Comparison of ENCODE assay signal across 10 mouse cellular contexts in the genomic region with DNA sequence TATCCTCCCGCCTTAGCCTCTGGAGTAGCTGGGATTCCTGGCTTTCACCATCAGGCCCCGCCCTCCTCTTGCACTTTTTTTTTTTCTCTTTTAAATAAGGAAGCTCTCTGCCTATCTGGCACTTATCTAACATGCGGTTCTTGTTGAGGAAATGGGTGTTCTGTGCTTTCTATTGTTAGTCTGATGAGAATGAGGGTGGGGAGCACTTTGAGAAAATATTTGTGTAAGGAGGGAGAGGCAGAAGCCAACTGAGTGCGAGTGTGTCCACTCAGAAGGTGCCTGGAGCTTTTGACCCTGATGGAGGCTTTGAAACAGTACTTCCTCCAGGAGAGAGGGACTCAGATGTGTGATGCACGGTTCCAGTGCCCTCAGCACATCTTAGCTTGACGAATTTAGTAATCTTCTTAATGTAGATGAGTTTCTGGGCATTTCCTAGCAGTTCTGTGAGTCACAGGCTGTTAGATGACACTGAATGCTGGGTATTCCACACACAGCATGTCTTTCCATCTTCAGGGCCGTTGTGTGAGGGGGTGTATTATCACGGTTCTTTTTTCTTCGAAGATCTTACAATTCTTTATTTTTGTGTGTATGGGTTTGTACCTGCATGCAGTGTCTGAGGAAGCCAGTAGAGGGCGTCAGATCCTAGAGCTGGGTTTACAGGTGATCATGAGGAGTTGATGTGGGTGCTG. TPM values are rescaled to one million over a fixed set of nuclear protein-coding genes. Genes with fewer than 3 reads are reported as not detected.
DNase-seq lines count a peak whose midpoint lies in the region; ATAC-seq and TF ChIP-seq lines count a peak whose summit lies in the region.
"Had no signal": no experiment of that assay in that cellular context is flagged by ENCODE, and none has a peak within 500 bp of the region (broad histone marks: within the 10 kb centered on the region; RNA-seq: fewer than 3 reads in every experiment).

No protein-coding gene starts in this region.

- WGBS in heart, adult 2 months = 40% methylated on average over 10 of the region's 10 CpGs
- 72% methylated on average over 10 of the region's 10 CpGs for WGBS in kidney, embryonic 15.5 days

- no peak for ATAC-seq in kidney, embryonic 15.5 days (replicated peaks; ENCODE audit: low FRiP score)

- intact Hi-C loops in heart, adult 2 months (cut with DNase I) = no loop called here
- intact Hi-C loops in heart, postnatal 36 days (cut with DNase I) = loop anchor here (2.0 kb wide), 1 partner anchor 26 kb away; the partner anchor contains the start of gene Rab27a

- no peak overlapping the region for H3K9ac ChIP-seq in heart, adult 2 months (ENCODE audit: low read depth, low read length)
- no peak overlapping the region for H3K9ac ChIP-seq in kidney, embryonic 15.5 days

- TF ChIP-seq POLR2A in heart, adult 2 months (IDR thresholded peaks at IDR 0.05; ENCODE audit: insufficient read depth, low read depth, low read length) = no peak
- no peak for TF ChIP-seq POLR2A in brain, embryonic 14.5 days (IDR thresholded peaks at IDR 0.05; ENCODE audit: borderline replicate concordance, extremely low read depth, insufficient read depth, insufficient read length, poor library complexity, severe bottlenecking)

- TF ChIP-seq EP300 in heart, adult 2 months (IDR thresholded peaks at IDR 0.05; ENCODE audit: insufficient read depth, low read depth, low read length) = no peak

- TF ChIP-seq CTCF in heart, adult 2 months (IDR thresholded peaks at IDR 0.05) = peak; percentile 44
- 0 out of 2 replicates have a peak, but pooled peaks have one; percentile 9 for TF ChIP-seq CTCF in brain, embryonic 14.5 days (IDR thresholded peaks at IDR 0.05; ENCODE audit: borderline replicate concordance, extremely low read depth, insufficient read depth, insufficient read length)

- no peak overlapping the region for H3K4me3 ChIP-seq in heart, adult 2 months
- no peak overlapping the region for H3K4me3 ChIP-seq in kidney, embryonic 15.5 days (replicated peaks)

- peak in 1 of 2 experiments; percentile 22 for DNase-seq in heart, adult 2 months
- DNase-seq in heart, postnatal 36 days = no peak
- peak; percentile 57 for DNase-seq in CD4-positive, CD25-positive, alpha-beta regulatory T cell, adult 2 months (ENCODE audit: low read depth, low spot score)
- DNase-seq in brain, embryonic 14.5 days (ENCODE audit: low read depth) = no peak
- peak; percentile 70 for DNase-seq in lung, postnatal 10 days
- DNase-seq in cerebellum, adult 18-20 months = no peak
- DNase-seq in layer of hippocampus, postnatal 36 days = no peak
- DNase-seq: cerebellum, postnatal 10 days; gastrocnemius, postnatal 14 days had no signal

- H3K79me2 ChIP-seq in heart, adult 2 months (replicated peaks; ENCODE audit: control insufficient read depth, insufficient read depth, low read length) = no peaks in the 10 kb centered on the region

- H3K9me3 ChIP-seq in kidney, embryonic 15.5 days (replicated peaks) = no peaks in the 10 kb centered on the region

- H3K4me1 ChIP-seq in heart, adult 2 months (ENCODE audit: control insufficient read depth, insufficient read depth, low read length) = peaks cover 7% of the 10 kb centered on the region
- H3K4me1 ChIP-seq in kidney, embryonic 15.5 days = peaks cover 23% of the 10 kb centered on the region

- H3K4me2 ChIP-seq in kidney, embryonic 15.5 days = no peak overlapping the region

- H3K27me3 ChIP-seq in heart, adult 2 months (ENCODE audit: control insufficient read depth, insufficient read depth, low read length) = no peaks in the 10 kb centered on the region
- H3K27me3 ChIP-seq in kidney, embryonic 15.5 days = no peaks in the 10 kb centered on the region

- H3K36me3 ChIP-seq in heart, adult 2 months (ENCODE audit: control insufficient read depth, insufficient read depth, low read length) = no peaks in the 10 kb centered on the region
- no peaks in the 10 kb centered on the region for H3K36me3 ChIP-seq in kidney, embryonic 15.5 days

- peak overlapping the region; percentile 26 for H3K27ac ChIP-seq in heart, adult 2 months
- no peak overlapping the region for H3K27ac ChIP-seq in kidney, embryonic 15.5 days

RNA-seq across cellular contexts. Expression of gene Rab27a, which starts 26.5 kb away (rescaled TPM):
- total RNA-seq in heart, adult 2 months (2021) = 1 to 10 TPM; 4.5 to 5.6 TPM
- polyA plus RNA-seq in heart, adult 2 months (2012; rRNA removed) = 2.3 TPM in 2 replicates
- total RNA-seq in heart, postnatal 36 days (2021) = 1 to 10 TPM; 3.6 to 4.4 TPM
- polyA plus RNA-seq in brain, embryonic 14.5 days (2012; rRNA removed) = 0.77 and 1.4 TPM in 2 replicates
- total RNA-seq in layer of hippocampus, postnatal 36 days (2021) = 10 to 100 TPM; 12.7 to 17.2 TPM
- polyA plus RNA-seq in kidney, embryonic 15.5 days (2015; fragmentation: Nextera tagmentation; extraction: Ambion mirVana) = 5.2 and 7.1 TPM in 2 replicates

RNA-seq across cellular contexts. Expression of gene Khdc3, which starts 30.5 kb away (rescaled TPM):
- total RNA-seq in heart, adult 2 months (2021) = not detected
- polyA plus RNA-seq in heart, adult 2 months (2012; rRNA removed) = not detected in 2 replicates
- not detected for total RNA-seq in heart, postnatal 36 days (2021)
- polyA plus RNA-seq in brain, embryonic 14.5 days (2012; rRNA removed) = 0.09 TPM in 1 of 2 replicates, not detected in the other
- total RNA-seq in layer of hippocampus, postnatal 36 days (2021) = 1 to 10 TPM; 6.4 to 8.1 TPM
- polyA plus RNA-seq in kidney, embryonic 15.5 days (2015; fragmentation: Nextera tagmentation; extraction: Ambion mirVana) = 0.13 TPM in 1 of 2 replicates, not detected in the other
- total RNA-seq: gastrocnemius, postnatal 14 days had no signal

RNA-seq across cellular contexts. Expression of gene Pigb, which starts 30.9 kb away (rescaled TPM):
- total RNA-seq in heart, adult 2 months (2021) = 1 to 10 TPM; 1.6 to 2.2 TPM
- polyA plus RNA-seq in heart, adult 2 months (2012; rRNA removed) = 4.5 and 6.1 TPM in 2 replicates
- total RNA-seq in heart, postnatal 36 days (2021) = 1 to 10 TPM; 2.0 to 2.4 TPM
- polyA plus RNA-seq in brain, embryonic 14.5 days (2012; rRNA removed) = 14.0 and 18.7 TPM in 2 replicates
- total RNA-seq in layer of hippocampus, postnatal 36 days (2021) = 10 to 100 TPM; 12.5 to 15.1 TPM
- 16.2 and 16.3 TPM in 2 replicates for polyA plus RNA-seq in kidney, embryonic 15.5 days (2015; fragmentation: Nextera tagmentation; extraction: Ambion mirVana)

RNA-seq across cellular contexts. Expression of gene Gm20509, which starts 31.2 kb away (rescaled TPM):
- not detected for total RNA-seq in heart, adult 2 months (2021)
- not detected in 2 replicates for polyA plus RNA-seq in heart, adult 2 months (2012; rRNA removed)
- total RNA-seq in heart, postnatal 36 days (2021) = not detected
- polyA plus RNA-seq in brain, embryonic 14.5 days (2012; rRNA removed) = 0.10 TPM in 1 of 2 replicates, not detected in the other
- total RNA-seq in layer of hippocampus, postnatal 36 days (2021) = not detected
- not detected in 2 replicates for polyA plus RNA-seq in kidney, embryonic 15.5 days (2015; fragmentation: Nextera tagmentation; extraction: Ambion mirVana)
- total RNA-seq: gastrocnemius, postnatal 14 days had no signal

RNA-seq across cellular contexts. Expression of gene Rsl24d1, which starts 42.1 kb away (rescaled TPM):
- 10 to 100 TPM; 50.1 to 51.7 TPM for total RNA-seq in heart, adult 2 months (2021)
- polyA plus RNA-seq in heart, adult 2 months (2012; rRNA removed) = 25.3 and 48.6 TPM in 2 replicates
- 10 to 100 TPM; 50.5 to 50.8 TPM for total RNA-seq in heart, postnatal 36 days (2021)
- 64.6 and 72.0 TPM in 2 replicates for polyA plus RNA-seq in brain, embryonic 14.5 days (2012; rRNA removed)
- 10 to 100 TPM; 64.7 to 66.0 TPM for total RNA-seq in layer of hippocampus, postnatal 36 days (2021)
- polyA plus RNA-seq in kidney, embryonic 15.5 days (2015; fragmentation: Nextera tagmentation; extraction: Ambion mirVana) = 119 and 126 TPM in 2 replicates

Comparison
In these comparisons a context has a peak if more than half of its experiments do, and no peak if none do; other contexts are left out.
1. DNase-seq: peak in CD4-positive, CD25-positive, alpha-beta regulatory T cell, adult 2 months (single experiment) and lung, postnatal 10 days (single experiment); none in heart, postnatal 36 days (0 of 2), brain, embryonic 14.5 days (single experiment), cerebellum, adult 18-20 months (0 of 2) and layer of hippocampus, postnatal 36 days (0 of 2).
2. RNA of gene Khdc3, which starts 30.5 kb away (total RNA-seq): 6.4 to 8.1 TPM in layer of hippocampus, postnatal 36 days; not detected in heart, postnatal 36 days and not detected in heart, adult 2 months; every median in the first group is over 4 times any median in the second.
3. RNA of gene Pigb, which starts 30.9 kb away (total RNA-seq): 12.5 to 15.1 TPM in layer of hippocampus, postnatal 36 days; 2.0 to 2.4 TPM in heart, postnatal 36 days and 1.6 to 2.2 TPM in heart, adult 2 months; every median in the first group is over 4 times any median in the second.